Mouse (Mus musculus): ENCODE measurements at regions not wholly inside any gene's neighbourhood (a gene's known extent, or its start where the extent isn't known, plus 50 kb on each side); places are given as distances from the start of the nearest gene placed in this dataset.

- no peak overlapping the region for H3K4me2 ChIP-seq (replicated peaks; ENCODE audit: low read depth, low read length)
- 85% methylated on average over 4 of the region's 4 CpGs for WGBS
- no peaks in the 10 kb centered on the region for H3K9me3 ChIP-seq (ENCODE audit: control insufficient read depth, low read length)
- no peak overlapping the region for H3K27ac ChIP-seq (ENCODE audit: low read depth, low read length)
- no peaks in the 10 kb centered on the region for H3K27me3 ChIP-seq (ENCODE audit: control insufficient read depth, insufficient read depth, low read length)
- no peaks in the 10 kb centered on the region for H3K4me1 ChIP-seq (replicated peaks; ENCODE audit: control insufficient read depth, insufficient read depth, low read length)
- H3K9ac ChIP-seq (ENCODE audit: low read depth, low read length): no peak overlapping the region
- ATAC-seq (ENCODE audit: low FRiP score): no peak
- no peak overlapping the region for H3K4me3 ChIP-seq (ENCODE audit: low read depth, low read length)
- DNase-seq (ENCODE audit: low spot score): no peak
- H3K36me3 ChIP-seq (ENCODE audit: control insufficient read depth, insufficient read depth, low read length): no peaks in the 10 kb centered on the region
Measured at GRCm38 (mm10) chr9:31998488-31999280, 85.4 kb upstream of the Barx2 start.

GRCm38 (mm10) chr9:31999760-32000159 is 86.5 kb upstream of the Barx2 start:
- no peak overlapping the region for H3K4me3 ChIP-seq (ENCODE audit: low read depth, low read length)
- 78% methylated on average over 1 of the region's 1 CpGs for WGBS
- H3K9ac ChIP-seq (ENCODE audit: low read depth, low read length): no peak overlapping the region
- H3K9me3 ChIP-seq (ENCODE audit: control insufficient read depth, low read length): no peaks in the 10 kb centered on the region
- no peaks in the 10 kb centered on the region for H3K27me3 ChIP-seq (ENCODE audit: control insufficient read depth, insufficient read depth, low read length)
- no peaks in the 10 kb centered on the region for H3K36me3 ChIP-seq (ENCODE audit: control insufficient read depth, insufficient read depth, low read length)
- no peak for ATAC-seq (ENCODE audit: low FRiP score)
- no peaks in the 10 kb centered on the region for H3K4me1 ChIP-seq (replicated peaks; ENCODE audit: control insufficient read depth, insufficient read depth, low read length)
- DNase-seq (ENCODE audit: low spot score): no peak
- no peak overlapping the region for H3K4me2 ChIP-seq (replicated peaks; ENCODE audit: low read depth, low read length)
- H3K27ac ChIP-seq (ENCODE audit: low read depth, low read length): no peak overlapping the region

GRCm38 (mm10) chr9:32002924-32003323 is 89.7 kb upstream of the Barx2 start:
- no peaks in the 10 kb centered on the region for H3K36me3 ChIP-seq (ENCODE audit: control insufficient read depth, insufficient read depth, low read length)
- no peak overlapping the region for H3K4me3 ChIP-seq (ENCODE audit: low read depth, low read length)
- no peaks in the 10 kb centered on the region for H3K9me3 ChIP-seq (ENCODE audit: control insufficient read depth, low read length)
- DNase-seq (ENCODE audit: low spot score) (no peak), ATAC-seq (ENCODE audit: low FRiP score) (no peak)
- no peak overlapping the region for H3K4me2 ChIP-seq (replicated peaks; ENCODE audit: low read depth, low read length)
- WGBS: 86% methylated on average over 4 of the region's 4 CpGs
- H3K27ac ChIP-seq (ENCODE audit: low read depth, low read length): no peak overlapping the region
- H3K27me3 ChIP-seq (ENCODE audit: control insufficient read depth, insufficient read depth, low read length): no peaks in the 10 kb centered on the region
- H3K4me1 ChIP-seq (replicated peaks; ENCODE audit: control insufficient read depth, insufficient read depth, low read length): no peaks in the 10 kb centered on the region
- no peak overlapping the region for H3K9ac ChIP-seq (ENCODE audit: low read depth, low read length)

- ATAC-seq (ENCODE audit: low FRiP score) (no peak), DNase-seq (ENCODE audit: low spot score) (no peak)
- H3K27ac ChIP-seq (ENCODE audit: low read depth, low read length): no peak overlapping the region
- H3K4me1 ChIP-seq (replicated peaks; ENCODE audit: control insufficient read depth, insufficient read depth, low read length): no peaks in the 10 kb centered on the region
- H3K4me2 ChIP-seq (replicated peaks; ENCODE audit: low read depth, low read length): no peak overlapping the region
- no peak overlapping the region for H3K4me3 ChIP-seq (ENCODE audit: low read depth, low read length)
- no peaks in the 10 kb centered on the region for H3K27me3 ChIP-seq (ENCODE audit: control insufficient read depth, insufficient read depth, low read length)
- H3K36me3 ChIP-seq (ENCODE audit: control insufficient read depth, insufficient read depth, low read length): no peaks in the 10 kb centered on the region
- 92% methylated on average over 7 of the region's 7 CpGs for WGBS
- H3K9me3 ChIP-seq (ENCODE audit: control insufficient read depth, low read length): no peaks in the 10 kb centered on the region
- no peak overlapping the region for H3K9ac ChIP-seq (ENCODE audit: low read depth, low read length)
Measured at GRCm38 (mm10) chr9:32003730-32004129, 90.5 kb upstream of the Barx2 start.

GRCm38 (mm10) chr9:32005348-32005747 is 92.1 kb upstream of the Barx2 start:
- H3K36me3 ChIP-seq (ENCODE audit: control insufficient read depth, insufficient read depth, low read length): no peaks in the 10 kb centered on the region
- no peak for DNase-seq (ENCODE audit: low spot score)
- H3K27me3 ChIP-seq (ENCODE audit: control insufficient read depth, insufficient read depth, low read length): no peaks in the 10 kb centered on the region
- H3K9ac ChIP-seq (ENCODE audit: low read depth, low read length): no peak overlapping the region
- no peaks in the 10 kb centered on the region for H3K4me1 ChIP-seq (replicated peaks; ENCODE audit: control insufficient read depth, insufficient read depth, low read length)
- WGBS: 61% methylated on average over 9 of the region's 9 CpGs
- no peak overlapping the region for H3K27ac ChIP-seq (ENCODE audit: low read depth, low read length)
- ATAC-seq (ENCODE audit: low FRiP score): no peak
- no peak overlapping the region for H3K4me3 ChIP-seq (ENCODE audit: low read depth, low read length)
- no peaks in the 10 kb centered on the region for H3K9me3 ChIP-seq (ENCODE audit: control insufficient read depth, low read length)
- no peak overlapping the region for H3K4me2 ChIP-seq (replicated peaks; ENCODE audit: low read depth, low read length)

GRCm38 (mm10) chr9:32006350-32006749 is 93.1 kb upstream of the Barx2 start:
- Histone ChIP-seq H3K36me3 (ENCODE audit: control insufficient read depth, insufficient read depth, low read length) (no peaks in the 10 kb centered on the region), H3K27ac (ENCODE audit: low read depth, low read length) (no peak overlapping the region), H3K27me3 (ENCODE audit: control insufficient read depth, insufficient read depth, low read length) (no peaks in the 10 kb centered on the region), H3K9ac (ENCODE audit: low read depth, low read length) (no peak overlapping the region), H3K4me1 (replicated peaks; ENCODE audit: control insufficient read depth, insufficient read depth, low read length) (no peaks in the 10 kb centered on the region), H3K9me3 (ENCODE audit: control insufficient read depth, low read length) (no peaks in the 10 kb centered on the region), H3K4me2 (replicated peaks; ENCODE audit: low read depth, low read length) (no peak overlapping the region), H3K4me3 (ENCODE audit: low read depth, low read length) (no peak overlapping the region)
- ATAC-seq (ENCODE audit: low FRiP score) (no peak), DNase-seq (ENCODE audit: low spot score) (no peak)
- WGBS: 80% methylated on average over 4 of the region's 4 CpGs

- Histone ChIP-seq H3K27me3 (ENCODE audit: control insufficient read depth, insufficient read depth, low read length) (no peaks in the 10 kb centered on the region), H3K4me3 (ENCODE audit: low read depth, low read length) (no peak overlapping the region), H3K27ac (ENCODE audit: low read depth, low read length) (no peak overlapping the region), H3K4me1 (replicated peaks; ENCODE audit: control insufficient read depth, insufficient read depth, low read length) (no peaks in the 10 kb centered on the region), H3K9me3 (ENCODE audit: control insufficient read depth, low read length) (no peaks in the 10 kb centered on the region), H3K9ac (ENCODE audit: low read depth, low read length) (no peak overlapping the region), H3K4me2 (replicated peaks; ENCODE audit: low read depth, low read length) (no peak overlapping the region), H3K36me3 (ENCODE audit: control insufficient read depth, insufficient read depth, low read length) (no peaks in the 10 kb centered on the region)
- DNase-seq (ENCODE audit: low spot score) (no peak), ATAC-seq (ENCODE audit: low FRiP score) (no peak)
- WGBS: 53% methylated on average over 11 of the region's 11 CpGs
Measured at GRCm38 (mm10) chr9:32010953-32011770, 97.9 kb upstream of the Barx2 start.

- no peak overlapping the region for H3K27ac ChIP-seq (ENCODE audit: low read depth, low read length)
- no peak overlapping the region for H3K9ac ChIP-seq (ENCODE audit: low read depth, low read length)
- 59% methylated on average over 4 of the region's 4 CpGs for WGBS
- H3K27me3 ChIP-seq (ENCODE audit: control insufficient read depth, insufficient read depth, low read length): no peaks in the 10 kb centered on the region
- no peaks in the 10 kb centered on the region for H3K36me3 ChIP-seq (ENCODE audit: control insufficient read depth, insufficient read depth, low read length)
- no peak overlapping the region for H3K4me2 ChIP-seq (replicated peaks; ENCODE audit: low read depth, low read length)
- no peaks in the 10 kb centered on the region for H3K9me3 ChIP-seq (ENCODE audit: control insufficient read depth, low read length)
- H3K4me3 ChIP-seq (ENCODE audit: low read depth, low read length): no peak overlapping the region
- ATAC-seq (ENCODE audit: low FRiP score) (no peak), DNase-seq (ENCODE audit: low spot score) (no peak)
- peaks cover 3% of the 10 kb centered on the region; the same call in 1 of the 2 replicates for H3K4me1 ChIP-seq (replicated peaks; ENCODE audit: control insufficient read depth, insufficient read depth, low read length)
Measured at GRCm38 (mm10) chr9:32016286-32016685, 99.7 kb upstream of the Arhgap32 start.

- DNase-seq (ENCODE audit: low spot score) (no peak), ATAC-seq (ENCODE audit: low FRiP score) (no peak)
- Histone ChIP-seq H3K27ac (ENCODE audit: low read depth, low read length) (no peak overlapping the region), H3K36me3 (ENCODE audit: control insufficient read depth, insufficient read depth, low read length) (no peaks in the 10 kb centered on the region), H3K4me1 (replicated peaks; ENCODE audit: control insufficient read depth, insufficient read depth, low read length) (peaks cover 4% of the 10 kb centered on the region; the same call in 1 of the 2 replicates), H3K9me3 (ENCODE audit: control insufficient read depth, low read length) (no peaks in the 10 kb centered on the region), H3K4me2 (replicated peaks; ENCODE audit: low read depth, low read length) (no peak overlapping the region), H3K4me3 (ENCODE audit: low read depth, low read length) (no peak overlapping the region), H3K27me3 (ENCODE audit: control insufficient read depth, insufficient read depth, low read length) (no peaks in the 10 kb centered on the region), H3K9ac (ENCODE audit: low read depth, low read length) (no peak overlapping the region)
Measured at GRCm38 (mm10) chr9:32018020-32018419, 97.9 kb upstream of the Arhgap32 start.
